10 mouse cellular contexts compared by ENCODE assay signal in the genomic region with DNA sequence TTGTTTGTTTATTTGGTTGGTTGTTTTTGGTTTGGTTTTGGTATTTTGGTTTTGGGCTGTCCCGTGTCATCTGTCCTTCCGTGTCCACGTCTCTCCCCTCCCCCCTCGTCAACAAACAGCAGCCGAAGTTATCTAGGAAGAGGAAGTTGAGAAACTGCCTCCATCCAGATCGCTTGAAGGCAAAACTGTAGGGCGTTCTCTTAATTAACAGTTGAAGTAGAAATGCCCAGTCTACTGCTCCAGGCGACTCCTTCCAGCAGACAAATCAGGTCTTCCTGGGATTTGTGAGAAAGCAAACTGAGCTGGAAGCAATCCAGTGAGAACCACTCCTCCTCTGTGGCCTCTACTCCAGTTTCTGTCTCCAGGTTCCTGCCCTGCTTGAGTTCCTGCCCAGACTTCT.
DNase-seq lines count a peak whose midpoint lies in the region; ATAC-seq and TF ChIP-seq lines count a peak whose summit lies in the region.
"Had no signal": no experiment of that assay in that cellular context is flagged by ENCODE, and none has a peak within 500 bp of the region (broad histone marks: within the 10 kb centered on the region; RNA-seq: fewer than 3 reads in every experiment).

No protein-coding gene starts in this region.

- H3K9ac ChIP-seq in kidney, postnatal 0 days (ENCODE audit: low read depth, low read length): no peak overlapping the region
- no peak overlapping the region for H3K9ac ChIP-seq in kidney, embryonic 14.5 days (ENCODE audit: low read depth, low read length)
- H3K9ac ChIP-seq in MEL (ENCODE audit: control insufficient read depth, low read depth, low read length, poor library complexity, severe bottlenecking): peak overlapping the region; percentile 60

- ATAC-seq in kidney, postnatal 0 days (replicated peaks; ENCODE audit: low FRiP score, low read depth): no peak
- no peak for ATAC-seq in kidney, embryonic 14.5 days (ENCODE audit: low FRiP score, low TSS enrichment)
- peak; percentile 83 for ATAC-seq in granulocyte monocyte progenitor cell, adult 5-6 weeks (replicated peaks; ENCODE audit: poor library complexity, severe bottlenecking)
- peak; percentile 97 for ATAC-seq in megakaryocyte, adult 5-6 weeks (ENCODE audit: poor library complexity, severe bottlenecking)

- H3K79me2 ChIP-seq in MEL (ENCODE audit: control insufficient read depth, insufficient read depth, low read length, poor library complexity): no peaks in the 10 kb centered on the region

- H3K4me2 ChIP-seq in kidney, postnatal 0 days (ENCODE audit: low read length): no peak overlapping the region
- no peak overlapping the region for H3K4me2 ChIP-seq in kidney, embryonic 14.5 days (replicated peaks; ENCODE audit: low read depth, low read length)

- TF ChIP-seq RAD21 in MEL (IDR thresholded peaks at IDR 0.05; ENCODE audit: low read depth, low read length): no peak

- peak in 1 of 2 experiments; percentile 39; a peak in 1 of 4 replicates for TF ChIP-seq POLR2A in MEL (IDR thresholded peaks at IDR 0.05; ENCODE audit: control insufficient read depth in 1 of 2, insufficient read depth in 1 of 2, low read depth in 1 of 2, low read length in 2 of 2, poor library complexity in 1 of 2)

- H3K36me3 ChIP-seq in kidney, postnatal 0 days (ENCODE audit: insufficient read depth, low read length): no peaks in the 10 kb centered on the region
- no peaks in the 10 kb centered on the region for H3K36me3 ChIP-seq in kidney, embryonic 14.5 days (ENCODE audit: control insufficient read depth, insufficient read depth, low read length)
- H3K36me3 ChIP-seq in MEL (ENCODE audit: control insufficient read depth in 1 of 2, insufficient read depth in 2 of 2, low read length in 2 of 2): peaks cover 0 to 6% of the 10 kb centered on the region in 2 experiments; a peak in 2 of 4 replicates
- no peaks in the 10 kb centered on the region for H3K36me3 ChIP-seq in hindbrain, embryonic 10.5 days
- no peaks in the 10 kb centered on the region for H3K36me3 ChIP-seq in limb, embryonic 10.5 days

- H3K27ac ChIP-seq in kidney, postnatal 0 days: no peak overlapping the region
- no peak overlapping the region for H3K27ac ChIP-seq in kidney, embryonic 14.5 days (ENCODE audit: low read depth, low read length)
- H3K27ac ChIP-seq in MEL (ENCODE audit: control insufficient read depth, low read depth, low read length): peak overlapping the region; percentile 70
- no peak overlapping the region for H3K27ac ChIP-seq in hindbrain, embryonic 10.5 days
- no peak overlapping the region for H3K27ac ChIP-seq in limb, embryonic 10.5 days

- no peaks in the 10 kb centered on the region for H3K27me3 ChIP-seq in kidney, postnatal 0 days (ENCODE audit: insufficient read depth, low read length)
- no peaks in the 10 kb centered on the region for H3K27me3 ChIP-seq in kidney, embryonic 14.5 days (ENCODE audit: control insufficient read depth, insufficient read depth, low read length)
- no peaks in the 10 kb centered on the region for H3K27me3 ChIP-seq in MEL (ENCODE audit: control insufficient read depth in 1 of 2, insufficient read depth in 2 of 2, low read length in 2 of 2)
- no peaks in the 10 kb centered on the region for H3K27me3 ChIP-seq in hindbrain, embryonic 10.5 days (ENCODE audit: insufficient read depth, poor library complexity, severe bottlenecking)
- no peaks in the 10 kb centered on the region for H3K27me3 ChIP-seq in limb, embryonic 10.5 days (ENCODE audit: low read depth, poor library complexity, severe bottlenecking)

- TF ChIP-seq CTCF in kidney, postnatal 0 days (IDR thresholded peaks at IDR 0.05; ENCODE audit: low read depth): no peak
- no peak for TF ChIP-seq CTCF in MEL (IDR thresholded peaks at IDR 0.05 in 2 of 3, conservative IDR thresholded peaks at IDR 0.05 in 1 of 3; ENCODE audit: control insufficient read depth in 1 of 3, insufficient read depth in 1 of 3, low read depth in 2 of 3, low read length in 3 of 3, poor library complexity in 1 of 3, severe bottlenecking in 1 of 3)

- no peak overlapping the region for H3K4me3 ChIP-seq in kidney, postnatal 0 days (replicated peaks; ENCODE audit: low read depth, low read length)
- no peak overlapping the region for H3K4me3 ChIP-seq in kidney, embryonic 14.5 days (ENCODE audit: low read length)
- H3K4me3 ChIP-seq in MEL (ENCODE audit: control insufficient read depth in 1 of 2, insufficient read depth in 1 of 2, low read depth in 2 of 2, low read length in 2 of 2): peak overlapping the region; percentile 51 to 52
- H3K4me3 ChIP-seq in hindbrain, embryonic 10.5 days: no peak overlapping the region
- H3K4me3 ChIP-seq in limb, embryonic 10.5 days: no peak overlapping the region
- H3K4me3 ChIP-seq: erythroblast, embryonic 14.5 days had no signal

- H3K4me1 ChIP-seq in kidney, postnatal 0 days (replicated peaks; ENCODE audit: insufficient read depth, low read length): no peaks in the 10 kb centered on the region
- H3K4me1 ChIP-seq in kidney, embryonic 14.5 days (ENCODE audit: control insufficient read depth, insufficient read depth, low read length): no peaks in the 10 kb centered on the region
- H3K4me1 ChIP-seq in MEL (ENCODE audit: control insufficient read depth in 1 of 2, insufficient read depth in 2 of 2, low read length in 2 of 2): peaks cover 3 to 8% of the 10 kb centered on the region in 2 experiments
- H3K4me1 ChIP-seq in hindbrain, embryonic 10.5 days (replicated peaks): no peaks in the 10 kb centered on the region
- H3K4me1 ChIP-seq in limb, embryonic 10.5 days: peaks cover 3% of the 10 kb centered on the region; the same call in 1 of the 2 replicates

- DNase-seq in kidney, postnatal 0 days (ENCODE audit: low spot score): peak; percentile 63
- peak; percentile 87 for DNase-seq in MEL (ENCODE audit: low read depth, low spot score)
- no peak for DNase-seq in hindbrain, embryonic 10.5 days (ENCODE audit: low spot score)
- no peak for DNase-seq in limb, embryonic 10.5 days (ENCODE audit: low spot score)
- DNase-seq: cerebellum, adult 9-11 months; right cerebral cortex, postnatal 25 days had no signal

- 36% methylated on average over 8 of the region's 8 CpGs for WGBS in kidney, postnatal 0 days
- 54% methylated on average over 8 of the region's 8 CpGs for WGBS in kidney, embryonic 14.5 days
- 78% methylated on average over 8 of the region's 8 CpGs for WGBS in hindbrain, embryonic 10.5 days
- WGBS in limb, embryonic 10.5 days: 82% methylated on average over 8 of the region's 8 CpGs

- no peaks in the 10 kb centered on the region for H3K9me3 ChIP-seq in kidney, postnatal 0 days (replicated peaks; ENCODE audit: low read length)
- H3K9me3 ChIP-seq in kidney, embryonic 14.5 days (ENCODE audit: control insufficient read depth, low read length): no peaks in the 10 kb centered on the region
- no peaks in the 10 kb centered on the region for H3K9me3 ChIP-seq in MEL (replicated peaks; ENCODE audit: insufficient read depth, low read length)
- no peaks in the 10 kb centered on the region for H3K9me3 ChIP-seq in hindbrain, embryonic 10.5 days
- H3K9me3 ChIP-seq in limb, embryonic 10.5 days (replicated peaks): no peaks in the 10 kb centered on the region

- peak in 1 of 2 experiments; percentile 52; a peak in 2 of 4 replicates for TF ChIP-seq EP300 in MEL (IDR thresholded peaks at IDR 0.05; ENCODE audit: low read depth in 1 of 2, low read length in 2 of 2)

TF ChIP-seq in MEL, 35 proteins besides CTCF, POLR2A, EP300 and RAD21:
- TF ChIP-seq HCFC1 (IDR thresholded peaks at IDR 0.05; ENCODE audit: low read depth, low read length) (0 out of 2 replicates have a peak, but pooled peaks have one; percentile 29), TBP (IDR thresholded peaks at IDR 0.05; ENCODE audit: low read depth, low read length) (peak; percentile 73), GATA1 (IDR thresholded peaks at IDR 0.05; ENCODE audit: low read depth, low read length) (0 out of 2 replicates have a peak, but pooled peaks have one; percentile 8), ETS1 (IDR thresholded peaks at IDR 0.05; ENCODE audit: low read depth, low read length) (0 out of 2 replicates have a peak, but pooled peaks have one; percentile 6), TCF12 (IDR thresholded peaks at IDR 0.05; ENCODE audit: low read depth, low read length) (peak; percentile 29; the same call in 1 of the 2 replicates), KAT2A (conservative IDR thresholded peaks at IDR 0.05; ENCODE audit: low read depth, low read length) (no peak), ELF1 (IDR thresholded peaks at IDR 0.05; ENCODE audit: low read depth, low read length) (peak; percentile 77), CHD2 (IDR thresholded peaks at IDR 0.05; ENCODE audit: low read length) (peak; percentile 54), MYC (IDR thresholded peaks at IDR 0.05; ENCODE audit: low read depth, low read length) (no peak), MAFK (IDR thresholded peaks at IDR 0.05; ENCODE audit: borderline replicate concordance, low read depth, low read length) (no peak)
TF ChIP-seq in MEL: peak in this region for 7.

Comparison
In these comparisons a context has a peak if more than half of its experiments do, and no peak if none do; other contexts are left out.
1. ATAC-seq: peak in granulocyte monocyte progenitor cell, adult 5-6 weeks (single experiment) and megakaryocyte, adult 5-6 weeks (single experiment); none in kidney, postnatal 0 days (single experiment) and kidney, embryonic 14.5 days (single experiment).
2. DNase-seq: peak in kidney, postnatal 0 days (single experiment) and MEL (single experiment); none in hindbrain, embryonic 10.5 days (single experiment) and limb, embryonic 10.5 days (single experiment).
3. H3K4me3 ChIP-seq: peak in MEL (2 of 2); none in kidney, postnatal 0 days (single experiment), kidney, embryonic 14.5 days (single experiment), hindbrain, embryonic 10.5 days (single experiment) and limb, embryonic 10.5 days (single experiment).